Mouse (Mus musculus) heart, embryonic 10.5 days (tissue): ENCODE results near the gene Slc22a22. TPM values are rescaled to one million over a fixed set of nuclear protein-coding genes. Genes with fewer than 3 reads are reported as not detected.
"Not testable (repeated sequence)": the region's sequence is repeated elsewhere in the genome, so short reads cannot be mapped to it uniquely, and the experiment has no call there.

Experiments used
- DNase-seq: peaks from one replicate; pipeline ENCODE4 v3.0.0-alpha.2; 2017; ENCODE audit warnings: low spot score
- H3K27ac ChIP-seq: fragments of 300-500 bp; sonication (generic); 2 replicates; pipeline ENCODE4 v1.5.1; 2016; ENCODE audit warnings: mild to moderate bottlenecking
- H3K27me3 ChIP-seq: fragments of 300-500 bp; sonication (generic); 2 replicates; pipeline ENCODE4 v1.6.1; 2016; ENCODE audit warnings: mild to moderate bottlenecking; ENCODE audit not compliant: poor library complexity, insufficient read depth, severe bottlenecking
- H3K36me3 ChIP-seq: fragments of 300-500 bp; sonication (generic); 2 replicates; pipeline ENCODE4 v1.6.1; 2016; ENCODE audit warnings: mild to moderate bottlenecking, moderate library complexity
- H3K4me1 ChIP-seq: fragments of 300-500 bp; sonication (generic); 2 replicates; pipeline ENCODE4 v1.6.1; 2016; ENCODE audit warnings: mild to moderate bottlenecking
- H3K4me3 ChIP-seq: fragments of 300-500 bp; sonication (generic); 2 replicates; pipeline ENCODE4 v1.5.1; 2016; ENCODE audit warnings: mild to moderate bottlenecking, moderate library complexity
- H3K9me3 ChIP-seq: fragments of 300-500 bp; sonication (generic); 2 replicates; pipeline ENCODE4 v1.6.1; 2016; ENCODE audit warnings: mild to moderate bottlenecking, moderate library complexity
- WGBS: fragments of 180-500 bp; shearing (Covaris S2); methylation state at CpG from one replicate; pipeline ENCODE4 v1.1.7; 2016; 5-methylcytosine and 5-hydroxymethylcytosine counted together
- polyA plus RNA-seq: library from polyadenylated mRNA; unstranded; fragments of >200 nt; fragmentation: Nextera tagmentation; extraction: Ambion mirVana; gene quantifications from 2 replicates; pipeline ENCODE4 v1.2.1, GENCODE M21; 2016

Gene Slc22a22
- polyA plus RNA-seq, 1 experiment from 2014 or later = not detected

- no peaks in the 10 kb centered on the region for H3K36me3 ChIP-seq
- no peaks in the 10 kb centered on the region for H3K4me1 ChIP-seq
- 79% methylated on average over 2 of the region's 2 CpGs for WGBS
- H3K4me3 ChIP-seq = no peak overlapping the region
- DNase-seq = no peak
- H3K9me3 ChIP-seq = no peaks in the 10 kb centered on the region
- no peak overlapping the region for H3K27ac ChIP-seq
- no peaks in the 10 kb centered on the region for H3K27me3 ChIP-seq
Observed at GRCm38 (mm10) chr15:57318001-57318400, 159.4 kb downstream of the Slc22a22 start.

- peaks cover 3% of the 10 kb centered on the region; the same call in 1 of the 2 replicates for H3K9me3 ChIP-seq
- no peak overlapping the region for H3K4me3 ChIP-seq
- 84% methylated on average over 2 of the region's 2 CpGs for WGBS
- no peak for DNase-seq
- H3K27ac ChIP-seq = no peak overlapping the region
- no peaks in the 10 kb centered on the region for H3K27me3 ChIP-seq
- no peaks in the 10 kb centered on the region for H3K4me1 ChIP-seq
- no peaks in the 10 kb centered on the region for H3K36me3 ChIP-seq
Observed at GRCm38 (mm10) chr15:57316486-57316885, 160.9 kb downstream of the Slc22a22 start.

- no peak for DNase-seq
- 84% methylated on average over 1 of the region's 1 CpGs for WGBS
- Histone ChIP-seq H3K4me1 (no peaks in the 10 kb centered on the region), H3K9me3 (no peaks in the 10 kb centered on the region), H3K27ac (no peak overlapping the region), H3K4me3 (no peak overlapping the region), H3K36me3 (no peaks in the 10 kb centered on the region), H3K27me3 (no peaks in the 10 kb centered on the region)
Observed at GRCm38 (mm10) chr15:57302710-57303109, 174.7 kb downstream of the Slc22a22 start.

GRCm38 (mm10) chr15:57278505-57278904, 198.9 kb downstream of the Slc22a22 start:
- WGBS = 51% methylated on average over 1 of the region's 1 CpGs
- H3K27ac ChIP-seq = no peak overlapping the region
- no peaks in the 10 kb centered on the region for H3K9me3 ChIP-seq
- no peak overlapping the region for H3K4me3 ChIP-seq
- H3K4me1 ChIP-seq = no peaks in the 10 kb centered on the region
- DNase-seq = no peak
- H3K27me3 ChIP-seq = no peaks in the 10 kb centered on the region
- no peaks in the 10 kb centered on the region for H3K36me3 ChIP-seq

- no peaks in the 10 kb centered on the region for H3K27me3 ChIP-seq
- no peak for DNase-seq
- no peak overlapping the region for H3K27ac ChIP-seq
- H3K4me3 ChIP-seq = no peak overlapping the region
- H3K36me3 ChIP-seq = no peaks in the 10 kb centered on the region
- no peaks in the 10 kb centered on the region for H3K9me3 ChIP-seq
- H3K4me1 ChIP-seq = no peaks in the 10 kb centered on the region
Observed at GRCm38 (mm10) chr15:57276411-57276810, 201.0 kb downstream of the Slc22a22 start.

GRCm38 (mm10) chr15:57240061-57240460, 237.4 kb downstream of the Slc22a22 start:
- H3K36me3 ChIP-seq, H3K9me3 ChIP-seq, H3K27me3 ChIP-seq, DNase-seq, H3K27ac ChIP-seq, H3K4me1 ChIP-seq, H3K4me3 ChIP-seq: not testable (repeated sequence)
- 79% methylated on average over 1 of the region's 1 CpGs for WGBS

GRCm38 (mm10) chr15:57230439-57230838, 247.0 kb downstream of the Slc22a22 start:
- no peak for DNase-seq
- H3K27ac ChIP-seq = no peak overlapping the region
- no peak overlapping the region for H3K4me3 ChIP-seq
- H3K27me3 ChIP-seq = no peaks in the 10 kb centered on the region
- H3K36me3 ChIP-seq = no peaks in the 10 kb centered on the region
- H3K9me3 ChIP-seq = no peaks in the 10 kb centered on the region
- H3K4me1 ChIP-seq = no peaks in the 10 kb centered on the region

- Histone ChIP-seq H3K4me3 (no peak overlapping the region), H3K27ac (no peak overlapping the region), H3K27me3 (no peaks in the 10 kb centered on the region), H3K4me1 (peaks cover 5% of the 10 kb centered on the region; the same call in 1 of the 2 replicates), H3K9me3 (no peaks in the 10 kb centered on the region), H3K36me3 (no peaks in the 10 kb centered on the region)
- DNase-seq = no peak
- 14% methylated on average over 3 of the region's 3 CpGs for WGBS
Observed at GRCm38 (mm10) chr15:57205315-57205714, 272.1 kb downstream of the Slc22a22 start.

- Histone ChIP-seq H3K27ac (no peak overlapping the region), H3K9me3 (no peaks in the 10 kb centered on the region), H3K4me3 (no peak overlapping the region), H3K27me3 (no peaks in the 10 kb centered on the region), H3K36me3 (no peaks in the 10 kb centered on the region), H3K4me1 (peaks cover 5% of the 10 kb centered on the region; the same call in 1 of the 2 replicates)
- no peak for DNase-seq
Observed at GRCm38 (mm10) chr15:57204444-57204930, 272.9 kb downstream of the Slc22a22 start.
